Mouse (Mus musculus) liver, embryonic 15.5 days (tissue): Measurements from ENCODE around the gene Igfals. TPM values are rescaled to one million over a fixed set of nuclear protein-coding genes. Genes with fewer than 3 reads are reported as not detected.

Experiments used
- ATAC-seq: fragments of 200-750 bp; cut with Nextera tagmentation; 2 replicates; pipeline ENCODE4 v1.8.0; 2017; ENCODE audit warnings: moderate number of reproducible peaks, mild to moderate bottlenecking, moderate library complexity; ENCODE audit not compliant: insufficient read depth
- H3K27ac ChIP-seq: fragments of 300-500 bp; sonication (generic); replicated peaks from 2 replicates; pipeline ENCODE4 v1.5.1; 2015; ENCODE audit warnings: mild to moderate bottlenecking, inconsistent platforms
- H3K27me3 ChIP-seq: fragments of 300-500 bp; sonication (generic); 2 replicates; pipeline ENCODE4 v1.6.1; 2015; ENCODE audit warnings: mild to moderate bottlenecking, inconsistent platforms
- H3K36me3 ChIP-seq: fragments of 300-500 bp; sonication (generic); replicated peaks from 2 replicates; pipeline ENCODE4 v1.6.1; 2015; ENCODE audit warnings: moderate library complexity, mild to moderate bottlenecking, inconsistent platforms
- H3K4me1 ChIP-seq: fragments of 300-500 bp; sonication (generic); replicated peaks from 2 replicates; pipeline ENCODE4 v1.6.1; 2015; ENCODE audit warnings: inconsistent platforms
- H3K4me2 ChIP-seq: fragments of 300-500 bp; sonication (generic); 2 replicates; pipeline ENCODE4 v1.6.1; 2015; ENCODE audit warnings: moderate library complexity, mild to moderate bottlenecking, inconsistent platforms
- H3K4me3 ChIP-seq: fragments of 300-500 bp; sonication (generic); replicated peaks from 2 replicates; pipeline ENCODE4 v1.5.1; 2015; ENCODE audit warnings: mild to moderate bottlenecking, inconsistent platforms
- H3K9ac ChIP-seq: fragments of 300-500 bp; sonication (generic); 2 replicates; pipeline ENCODE4 v1.6.1; 2015; ENCODE audit warnings: moderate library complexity, mild to moderate bottlenecking, inconsistent platforms
- H3K9me3 ChIP-seq: fragments of 300-500 bp; sonication (generic); replicated peaks from 2 replicates; pipeline ENCODE4 v1.6.1; 2016; ENCODE audit warnings: inconsistent platforms
- WGBS: fragments of 180-500 bp; shearing (Covaris S2); methylation state at CpG from one replicate; pipeline ENCODE4 v1.1.7; 2015; ENCODE audit warnings: mixed read lengths; ENCODE audit not compliant: insufficient replicate concordance; 5-methylcytosine and 5-hydroxymethylcytosine counted together
- polyA plus RNA-seq: library from polyadenylated mRNA; unstranded; fragments of >200 nt; fragmentation: Nextera tagmentation; extraction: Ambion mirVana; gene quantifications from 2 replicates; pipeline ENCODE4 v1.2.1, GENCODE M21; 2015

The Igfals gene
- polyA plus RNA-seq, 1 experiment from 2014 or later: 9.6 TPM

GRCm38 (mm10) chr17:24885356-24886133 lies 19.7 kb downstream of the Igfals start:
- Histone ChIP-seq H3K27me3 (no peaks in the 10 kb centered on the region), H3K36me3 (peaks cover 64% of the 10 kb centered on the region), H3K4me2 (peak overlapping the region; percentile 87), H3K9ac (peak overlapping the region; percentile 81), H3K9me3 (no peaks in the 10 kb centered on the region), H3K27ac (peak overlapping the region; percentile 68), H3K4me3 (peak overlapping the region; percentile 96), H3K4me1 (peaks cover 60% of the 10 kb centered on the region)
- ATAC-seq: no peak
- WGBS: 17% methylated on average over 22 of the region's 22 CpGs

- peaks cover 72% of the 10 kb centered on the region for H3K36me3 ChIP-seq
- ATAC-seq: peak; percentile 95
These were observed 20.5 kb downstream of the Igfals start, which contains the start of the genes Nubp2 and Spsb3 for GRCm38 (mm10) chr17:24886134-24886931. TSS of gene Nubp2 (minus strand) at chr17:24886349. TSS of gene Spsb3 (plus strand) at chr17:24886643.

GRCm38 (mm10) chr17:24886932-24887271 lies 21.1 kb downstream of the Igfals start:
- no peaks in the 10 kb centered on the region for H3K9me3 ChIP-seq
- peak overlapping the region; percentile 94 for H3K27ac ChIP-seq
- peak; percentile 48 for ATAC-seq
- peak overlapping the region; percentile 84 for H3K4me2 ChIP-seq
- peak overlapping the region; percentile 96 for H3K4me3 ChIP-seq
- peak overlapping the region; percentile 96 for H3K9ac ChIP-seq
- under 1% methylated on average over 18 of the region's 18 CpGs for WGBS
- H3K36me3 ChIP-seq: peaks cover 75% of the 10 kb centered on the region
- peaks cover 67% of the 10 kb centered on the region for H3K4me1 ChIP-seq
- H3K27me3 ChIP-seq: no peaks in the 10 kb centered on the region

More at GRCm38 (mm10) chr17:24886134-24886931, 20.5 kb downstream of the Igfals start, which contains the start of the genes Nubp2 and Spsb3:
- peak within 1 kb of the TSS; percentile 96 for H3K4me3 ChIP-seq
- peak within 1 kb of the TSS; percentile 94 for H3K27ac ChIP-seq
- H3K4me1 ChIP-seq: peaks cover 67% of the 10 kb centered on the region
- peak within 1 kb of the TSS; percentile 96 for H3K9ac ChIP-seq
- H3K4me2 ChIP-seq: peak within 1 kb of the TSS; percentile 87
- H3K27me3 ChIP-seq: no peaks in the 10 kb centered on the region
- WGBS: under 1% methylated on average over 69 of the region's 69 CpGs
- H3K9me3 ChIP-seq: no peaks in the 10 kb centered on the region

- peak overlapping the region; percentile 84 for H3K4me2 ChIP-seq
- no peaks in the 10 kb centered on the region for H3K9me3 ChIP-seq
- peaks cover 75% of the 10 kb centered on the region for H3K36me3 ChIP-seq
- H3K4me1 ChIP-seq: peaks cover 67% of the 10 kb centered on the region
- no peak for ATAC-seq
- peak overlapping the region; percentile 94 for H3K27ac ChIP-seq
- H3K27me3 ChIP-seq: no peaks in the 10 kb centered on the region
- WGBS: 55% methylated on average over 18 of the region's 18 CpGs
- H3K4me3 ChIP-seq: peak overlapping the region; percentile 96
- peak overlapping the region; percentile 96 for H3K9ac ChIP-seq
These were observed 21.7 kb downstream of the Igfals start for GRCm38 (mm10) chr17:24887291-24888080.

GRCm38 (mm10) chr17:24888862-24889261 lies 23.1 kb downstream of the Igfals start:
- Histone ChIP-seq H3K27me3 (no peaks in the 10 kb centered on the region), H3K36me3 (peaks cover 75% of the 10 kb centered on the region), H3K9ac (no peak overlapping the region), H3K4me1 (peaks cover 70% of the 10 kb centered on the region), H3K4me3 (0 out of 2 replicates have a peak overlapping the region, but pooled peaks have one; percentile 96), H3K27ac (peak overlapping the region; percentile 94; the same call in 1 of the 2 replicates), H3K9me3 (no peaks in the 10 kb centered on the region), H3K4me2 (peak overlapping the region; percentile 84)
- no peak for ATAC-seq
- WGBS: 81% methylated on average over 3 of the region's 3 CpGs

- peaks cover 63% of the 10 kb centered on the region for H3K4me1 ChIP-seq
- no peak overlapping the region for H3K4me2 ChIP-seq
- peaks cover 62% of the 10 kb centered on the region for H3K36me3 ChIP-seq
- no peaks in the 10 kb centered on the region for H3K9me3 ChIP-seq
- WGBS: 84% methylated on average over 19 of the region's 19 CpGs
- no peak for ATAC-seq
- no peaks in the 10 kb centered on the region for H3K27me3 ChIP-seq
- H3K9ac ChIP-seq: no peak overlapping the region
- no peak overlapping the region for H3K4me3 ChIP-seq
- H3K27ac ChIP-seq: no peak overlapping the region; the same call in 1 of the 2 replicates
These were observed 24.6 kb downstream of the Igfals start for GRCm38 (mm10) chr17:24890151-24891092.

GRCm38 (mm10) chr17:24891321-24891720 lies 25.5 kb downstream of the Igfals start:
- Histone ChIP-seq H3K9ac (no peak overlapping the region), H3K27me3 (no peaks in the 10 kb centered on the region), H3K9me3 (no peaks in the 10 kb centered on the region), H3K4me2 (no peak overlapping the region), H3K36me3 (peaks cover 62% of the 10 kb centered on the region), H3K27ac (no peak overlapping the region), H3K4me3 (no peak overlapping the region), H3K4me1 (peaks cover 69% of the 10 kb centered on the region)
- ATAC-seq: no peak
- 85% methylated on average over 13 of the region's 13 CpGs for WGBS

- Histone ChIP-seq H3K4me1 (peaks cover 74% of the 10 kb centered on the region), H3K9ac (no peak overlapping the region), H3K4me3 (no peak overlapping the region), H3K27me3 (no peaks in the 10 kb centered on the region), H3K9me3 (no peaks in the 10 kb centered on the region), H3K4me2 (no peak overlapping the region), H3K36me3 (peaks cover 74% of the 10 kb centered on the region), H3K27ac (no peak overlapping the region)
- no peak for ATAC-seq
- WGBS: 87% methylated on average over 12 of the region's 12 CpGs
These were observed 27.0 kb downstream of the Igfals start for GRCm38 (mm10) chr17:24892785-24893184.

- Histone ChIP-seq H3K36me3 (peaks cover 75% of the 10 kb centered on the region), H3K9me3 (no peaks in the 10 kb centered on the region), H3K27me3 (no peaks in the 10 kb centered on the region), H3K4me2 (peak overlapping the region; percentile 87), H3K4me3 (no peak overlapping the region; the same call in 1 of the 2 replicates), H3K4me1 (peaks cover 74% of the 10 kb centered on the region), H3K27ac (no peak overlapping the region), H3K9ac (peak overlapping the region; percentile 92; the same call in 1 of the 2 replicates)
- ATAC-seq: no peak
- 91% methylated on average over 2 of the region's 2 CpGs for WGBS
These were observed 27.5 kb downstream of the Igfals start for GRCm38 (mm10) chr17:24893276-24893675.
